Mouse (Mus musculus) testis, adult 2 months (tissue): ENCODE measurements around the gene Wdr35. TPM values are rescaled to one million over a fixed set of nuclear protein-coding genes. Genes with fewer than 3 reads are reported as not detected.

Experiments used
- H3K27ac ChIP-seq: fragments of 200-500 bp; 2 replicates; pipeline ENCODE4 v1.5.1; 2012; ENCODE audit warnings: low read depth, low read length; ENCODE audit not compliant: control insufficient read depth, insufficient read depth
- H3K27me3 ChIP-seq: fragments of 200-500 bp; 2 replicates; pipeline ENCODE4 v1.6.1; 2012; ENCODE audit warnings: mild to moderate bottlenecking, low read length, moderate library complexity; ENCODE audit not compliant: control insufficient read depth, insufficient read depth
- H3K36me3 ChIP-seq: fragments of 200-500 bp; 2 replicates; pipeline ENCODE4 v1.6.1; 2012; ENCODE audit warnings: mild to moderate bottlenecking, low read length; ENCODE audit not compliant: control insufficient read depth, insufficient read depth
- H3K4me1 ChIP-seq: fragments of 200-500 bp; 2 replicates; pipeline ENCODE4 v1.6.1; 2012; ENCODE audit warnings: low read length; ENCODE audit not compliant: control insufficient read depth, insufficient read depth
- H3K4me3 ChIP-seq: fragments of 200-500 bp; 2 replicates; pipeline ENCODE4 v1.5.1; 2012; ENCODE audit warnings: low read depth, mild to moderate bottlenecking, low read length, moderate library complexity, mixed read lengths; ENCODE audit not compliant: control insufficient read depth
- CTCF ChIP-seq: fragments of 200-500 bp; IDR thresholded peaks from 2 replicates; pipeline ENCODE4 v1.5.1; 2012; ENCODE audit warnings: low read depth, mild to moderate bottlenecking, inconsistent platforms, low read length, moderate library complexity; ENCODE audit not compliant: control insufficient read depth, insufficient read depth, insufficient replicate concordance
- POLR2A ChIP-seq: fragments of 200-500 bp; IDR thresholded peaks from 2 replicates; pipeline ENCODE4 v1.6.1; 2012; ENCODE audit warnings: low read depth, mild to moderate bottlenecking, inconsistent platforms, low read length, moderate library complexity; ENCODE audit not compliant: control insufficient read depth
- polyA plus RNA-seq: library from polyadenylated mRNA; depleted of rRNA; stranded (reverse); fragments of >200 nt; gene quantifications from 2 replicates; pipeline ENCODE4 v1.2.3, GENCODE M21; 2012

The Wdr35 gene
- polyA plus RNA-seq, 1 experiment = 37.6 TPM

DNA sequence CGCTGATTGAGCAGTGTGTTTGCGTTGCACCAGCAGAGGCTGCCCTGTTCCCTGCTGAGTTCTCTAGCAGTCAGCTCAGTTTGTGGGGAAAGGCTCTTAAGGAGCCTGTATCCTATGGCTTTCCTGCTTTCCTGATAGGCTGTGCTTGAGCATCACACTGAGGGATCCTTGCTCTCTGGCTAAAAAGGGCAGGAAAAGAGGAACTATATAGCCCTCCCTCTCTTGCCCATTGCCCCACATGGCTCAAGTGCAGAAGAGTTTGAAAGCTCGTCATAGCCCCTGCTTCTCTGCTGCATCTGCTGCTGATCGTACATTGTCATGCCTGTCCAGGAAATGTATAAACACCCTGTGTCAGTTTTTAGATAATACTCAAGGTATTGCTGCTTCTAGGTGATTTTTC lies 33.5 kb downstream of the Wdr35 start:
- TF ChIP-seq POLR2A (no peak), CTCF (no peak)
- Histone ChIP-seq H3K27me3 (no peaks in the 10 kb centered on the region), H3K36me3 (peaks cover 3% of the 10 kb centered on the region), H3K4me3 (no peak overlapping the region), H3K27ac (no peak overlapping the region), H3K4me1 (no peaks in the 10 kb centered on the region)

DNA sequence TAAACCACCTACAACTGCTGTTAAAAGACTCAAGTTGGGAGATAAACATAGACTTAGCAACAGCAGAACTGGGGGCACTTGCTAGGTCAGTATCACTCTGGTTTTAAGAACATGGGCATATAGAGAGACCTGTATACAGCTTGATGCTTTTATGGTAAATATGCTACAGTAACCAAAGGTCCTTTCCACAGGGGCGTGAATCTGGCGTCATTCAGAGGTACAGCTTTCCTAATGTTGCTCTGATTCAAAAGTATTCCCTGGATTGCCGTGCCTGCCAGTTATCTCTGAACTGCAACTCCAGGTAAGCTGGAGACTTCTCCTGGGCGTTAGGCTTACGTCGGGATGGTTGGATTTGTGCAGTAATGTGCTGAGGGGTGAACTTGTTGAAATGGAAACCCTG lies 34.1 kb downstream of the Wdr35 start:
- H3K4me3 ChIP-seq = no peak overlapping the region
- H3K36me3 ChIP-seq = peaks cover 3% of the 10 kb centered on the region
- no peaks in the 10 kb centered on the region for H3K4me1 ChIP-seq
- no peaks in the 10 kb centered on the region for H3K27me3 ChIP-seq
- TF ChIP-seq POLR2A = no peak
- no peak for TF ChIP-seq CTCF
- H3K27ac ChIP-seq = no peak overlapping the region

DNA sequence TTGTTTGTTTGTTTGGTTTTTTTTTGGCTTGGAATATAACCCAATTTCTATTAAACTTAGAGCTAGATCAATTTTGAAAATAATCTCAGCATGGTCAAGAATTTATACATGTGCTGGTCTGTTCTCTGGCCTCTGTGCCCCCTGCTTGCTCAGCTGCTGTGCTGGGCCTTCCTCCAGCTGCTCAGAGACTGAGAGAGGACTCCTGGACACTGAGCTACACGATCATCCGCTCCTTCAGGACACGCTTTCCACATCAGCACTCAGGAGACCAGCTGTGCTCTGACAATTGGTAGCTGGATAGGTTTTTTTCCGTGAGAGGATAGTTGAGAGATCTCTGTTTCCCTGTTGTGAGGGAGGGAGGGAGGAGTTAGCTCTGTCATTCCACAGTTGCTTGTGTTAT lies 36.6 kb downstream of the Wdr35 start:
- Histone ChIP-seq H3K36me3 (peaks cover 3% of the 10 kb centered on the region), H3K4me1 (no peaks in the 10 kb centered on the region)
- TF ChIP-seq POLR2A (no peak), CTCF (no peak)

DNA sequence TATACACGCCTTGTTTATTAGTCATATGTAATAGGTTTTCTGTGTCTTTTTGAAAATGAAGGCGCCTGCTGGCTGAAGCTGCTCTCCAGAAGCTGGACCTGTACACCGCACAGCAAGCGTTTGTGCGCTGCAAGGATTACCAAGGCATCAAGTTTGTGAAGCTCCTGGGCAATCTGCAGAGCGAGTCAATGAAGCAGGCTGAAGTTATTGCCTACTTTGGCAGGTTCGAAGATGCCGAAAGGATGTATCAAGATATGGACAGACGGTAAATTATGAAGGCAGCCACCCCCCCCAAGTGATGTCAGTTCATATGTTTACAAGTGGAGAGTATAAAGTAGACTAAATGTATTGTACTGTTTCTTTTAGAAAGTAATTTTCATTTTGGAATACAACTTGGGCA lies 42.7 kb downstream of the Wdr35 start:
- Histone ChIP-seq H3K4me1 (no peaks in the 10 kb centered on the region), H3K36me3 (peaks cover 2% of the 10 kb centered on the region; the same call in 1 of the 2 replicates), H3K27me3 (no peaks in the 10 kb centered on the region), H3K27ac (no peak overlapping the region), H3K4me3 (no peak overlapping the region)
- TF ChIP-seq CTCF = no peak
- no peak for TF ChIP-seq POLR2A

More for the DNA sequence above, 36.6 kb downstream of the Wdr35 start:
- no peak overlapping the region for H3K4me3 ChIP-seq
- H3K27ac ChIP-seq = no peak overlapping the region
- H3K27me3 ChIP-seq = no peaks in the 10 kb centered on the region

DNA sequence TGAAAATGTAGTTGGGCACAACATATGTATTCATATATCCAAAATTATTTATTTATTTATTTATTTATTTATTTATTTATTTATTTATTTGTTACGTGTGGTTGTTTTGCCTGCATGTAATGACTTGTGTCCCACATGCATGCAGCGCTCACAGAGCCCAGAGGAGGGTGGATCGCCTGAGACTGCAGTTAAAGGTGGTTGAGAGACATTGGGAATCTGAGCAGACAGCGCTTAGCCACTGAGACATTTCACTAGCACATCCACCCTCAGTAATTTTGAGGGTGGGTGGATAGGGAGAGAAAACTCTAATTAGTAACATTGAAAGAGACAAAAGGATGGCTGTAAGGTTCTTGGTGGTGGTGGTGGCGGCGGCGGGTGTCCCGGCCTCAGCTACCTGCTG lies 46.7 kb downstream of the Wdr35 start:
- no peaks in the 10 kb centered on the region for H3K27me3 ChIP-seq
- no peak overlapping the region for H3K27ac ChIP-seq
- H3K4me1 ChIP-seq = no peaks in the 10 kb centered on the region
- peaks cover 4% of the 10 kb centered on the region for H3K36me3 ChIP-seq
- no peak for TF ChIP-seq CTCF
- no peak for TF ChIP-seq POLR2A
- H3K4me3 ChIP-seq = no peak overlapping the region

DNA sequence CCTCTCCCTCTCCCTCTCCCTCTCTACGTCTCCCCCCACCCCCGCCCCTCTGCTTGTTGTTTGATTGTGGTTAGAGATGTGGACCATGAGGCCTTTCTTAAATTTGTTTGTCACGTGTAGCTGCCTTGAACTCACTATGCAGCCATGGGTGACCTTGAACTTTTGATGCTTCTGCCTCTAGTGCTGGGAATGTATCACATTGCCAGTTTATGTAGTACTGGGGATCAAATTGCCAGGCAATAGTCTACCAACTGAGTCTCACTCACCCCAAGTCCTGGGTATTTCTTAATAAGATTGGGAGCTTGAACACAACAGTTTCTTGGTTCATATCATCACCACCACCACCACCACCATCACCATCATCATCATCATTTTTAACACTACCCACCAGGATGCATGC lies 47.3 kb downstream of the Wdr35 start:
- Histone ChIP-seq H3K36me3 (peaks cover 4% of the 10 kb centered on the region), H3K27ac (no peak overlapping the region), H3K27me3 (no peaks in the 10 kb centered on the region), H3K4me1 (no peaks in the 10 kb centered on the region), H3K4me3 (no peak overlapping the region)
- TF ChIP-seq POLR2A (no peak), CTCF (no peak)

DNA sequence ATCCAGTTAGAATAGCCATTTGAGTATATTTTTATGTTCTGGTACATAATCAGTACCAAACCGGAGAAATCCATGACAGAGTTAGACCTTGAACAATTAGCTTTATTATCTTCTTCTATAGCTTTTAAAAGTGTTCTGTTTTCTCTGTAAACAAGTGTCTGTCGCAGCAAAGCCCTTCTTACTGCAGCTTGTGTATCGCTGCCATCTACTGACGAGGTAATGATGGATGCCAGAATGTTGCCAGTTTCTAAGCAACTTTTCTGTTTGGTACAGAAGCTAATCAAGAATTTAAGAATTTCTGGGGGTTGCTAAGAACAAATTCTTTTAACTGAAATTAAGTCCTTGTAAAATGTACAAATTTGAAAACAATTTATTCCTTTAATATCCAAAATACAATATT lies 49.3 kb downstream of the Wdr35 start:
- H3K36me3 ChIP-seq = peaks cover 2% of the 10 kb centered on the region
- no peak overlapping the region for H3K27ac ChIP-seq
- TF ChIP-seq POLR2A = no peak
- TF ChIP-seq CTCF = no peak
- no peaks in the 10 kb centered on the region for H3K4me1 ChIP-seq
- H3K4me3 ChIP-seq = no peak overlapping the region
- no peaks in the 10 kb centered on the region for H3K27me3 ChIP-seq

DNA sequence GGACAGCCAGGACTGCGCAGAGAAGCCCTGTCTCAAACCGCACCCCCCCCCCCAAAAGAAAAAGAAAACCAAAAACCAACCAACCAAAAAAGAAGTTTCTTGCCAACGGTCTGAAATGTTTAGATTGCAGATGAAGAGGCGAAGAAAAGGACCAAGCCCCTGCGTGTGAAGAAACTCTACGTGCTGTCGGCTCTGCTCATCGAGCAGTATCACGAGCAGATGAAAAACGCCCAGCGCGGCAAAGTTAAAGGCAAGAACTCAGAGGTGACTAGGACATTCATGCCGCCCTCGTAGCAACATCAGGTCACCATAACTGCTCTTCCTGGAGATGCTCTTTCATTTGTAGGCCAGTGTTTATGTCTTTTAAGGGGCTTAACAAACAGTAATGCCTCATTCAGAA lies 50.4 kb downstream of the Wdr35 start:
- peaks cover 2% of the 10 kb centered on the region for H3K36me3 ChIP-seq
- TF ChIP-seq CTCF (no peak), POLR2A (no peak)
- H3K27ac ChIP-seq = no peak overlapping the region
- H3K4me3 ChIP-seq = no peak overlapping the region
- H3K4me1 ChIP-seq = no peaks in the 10 kb centered on the region
- H3K27me3 ChIP-seq = no peaks in the 10 kb centered on the region
